Mouse (Mus musculus) olfactory bulb, adult 2 months (tissue): ENCODE results near the gene Hnrnpul2. TPM values are rescaled to one million over a fixed set of nuclear protein-coding genes. Genes with fewer than 3 reads are reported as not detected.

ENCODE experiments used
- H3K27ac ChIP-seq: fragments of 200-500 bp; 2 replicates; pipeline ENCODE4 v1.5.1; 2012; ENCODE audit warnings: low read depth, low read length; ENCODE audit not compliant: insufficient read depth
- H3K4me1 ChIP-seq: fragments of 200-500 bp; 2 replicates; pipeline ENCODE4 v1.6.1; 2012; ENCODE audit warnings: low read length; ENCODE audit not compliant: control insufficient read depth, insufficient read depth
- H3K4me3 ChIP-seq: fragments of 200-500 bp; 2 replicates; pipeline ENCODE4 v1.5.1; 2012; ENCODE audit warnings: mild to moderate bottlenecking, low read depth, low read length, moderate library complexity; ENCODE audit not compliant: insufficient read depth
- CTCF ChIP-seq: fragments of 200-500 bp; IDR thresholded peaks from 2 replicates; pipeline ENCODE4 v1.5.1; 2012; ENCODE audit warnings: low read depth, mild to moderate bottlenecking, low read length, moderate library complexity; ENCODE audit not compliant: insufficient read depth
- POLR2A ChIP-seq: fragments of 200-500 bp; IDR thresholded peaks from 2 replicates; pipeline ENCODE4 v1.6.1; 2012; ENCODE audit warnings: mild to moderate bottlenecking, low read depth, low read length, moderate library complexity; ENCODE audit not compliant: insufficient read depth
- WGBS: fragments of 180-500 bp; shearing (Covaris S2); methylation state at CpG from one replicate; pipeline ENCODE4 v1.1.7; 2018; 5-methylcytosine and 5-hydroxymethylcytosine counted together
- polyA plus RNA-seq: library from polyadenylated mRNA; stranded (reverse); fragments of >200 nt; gene quantifications from 2 replicates; pipeline ENCODE4 v1.2.4, GENCODE M21; 2012; ENCODE audit warnings: low replicate concordance; ENCODE audit not compliant: missing spikeins, insufficient read depth, insufficient read length

Hnrnpul2 gene
- polyA plus RNA-seq, 1 experiment = 194 TPM

GRCm38 (mm10) chr19:8842961-8843360 lies 23.2 kb downstream of the Hnrnpul2 start:
- TF ChIP-seq CTCF (no peak), POLR2A (no peak)
- Histone ChIP-seq H3K27ac (no peak overlapping the region), H3K4me1 (peaks cover 10% of the 10 kb centered on the region), H3K4me3 (no peak overlapping the region)
- WGBS = 90% methylated on average over 6 of the region's 6 CpGs

DNA sequence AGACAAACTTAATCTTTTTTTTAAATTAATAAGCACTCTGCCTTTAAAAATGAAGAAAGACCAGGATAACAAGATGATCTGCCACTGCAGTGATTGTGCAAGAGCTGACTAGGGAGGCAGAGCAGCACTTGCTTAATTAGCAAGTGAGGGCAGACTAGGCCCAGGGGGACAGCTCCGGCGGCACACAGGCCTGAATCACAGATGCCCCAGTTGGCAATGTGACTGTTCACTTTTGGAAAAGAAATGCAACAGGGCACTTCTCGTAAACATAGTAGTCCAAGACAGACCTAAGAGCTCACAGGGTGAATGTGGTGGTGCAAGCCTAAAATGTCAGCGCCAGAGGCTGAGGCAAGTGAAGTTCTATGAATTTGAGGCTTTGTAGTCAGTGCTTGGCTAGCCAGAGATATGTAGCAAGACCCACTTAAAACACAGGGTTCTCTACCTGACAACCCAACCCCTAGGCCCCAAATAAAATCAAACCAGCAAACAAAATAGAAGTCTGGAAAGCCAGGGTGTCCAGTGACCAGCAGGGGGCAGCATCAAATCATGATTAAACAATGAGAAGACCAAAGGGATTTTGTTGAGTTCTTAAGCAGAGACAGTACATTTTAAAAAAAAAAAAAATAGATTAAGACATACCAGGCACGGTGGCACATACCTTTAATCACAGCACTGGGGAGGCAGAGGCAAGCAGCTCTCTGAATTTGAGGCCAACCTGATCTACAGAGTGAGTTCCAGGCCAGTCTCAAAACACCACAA lies 24.7 kb downstream of the Hnrnpul2 start:
- 38% methylated on average over 5 of the region's 5 CpGs for WGBS
- TF ChIP-seq CTCF = no peak
- no peak for TF ChIP-seq POLR2A
- H3K4me3 ChIP-seq = no peak overlapping the region
- H3K27ac ChIP-seq = no peak overlapping the region
- peaks cover 10% of the 10 kb centered on the region for H3K4me1 ChIP-seq

DNA sequence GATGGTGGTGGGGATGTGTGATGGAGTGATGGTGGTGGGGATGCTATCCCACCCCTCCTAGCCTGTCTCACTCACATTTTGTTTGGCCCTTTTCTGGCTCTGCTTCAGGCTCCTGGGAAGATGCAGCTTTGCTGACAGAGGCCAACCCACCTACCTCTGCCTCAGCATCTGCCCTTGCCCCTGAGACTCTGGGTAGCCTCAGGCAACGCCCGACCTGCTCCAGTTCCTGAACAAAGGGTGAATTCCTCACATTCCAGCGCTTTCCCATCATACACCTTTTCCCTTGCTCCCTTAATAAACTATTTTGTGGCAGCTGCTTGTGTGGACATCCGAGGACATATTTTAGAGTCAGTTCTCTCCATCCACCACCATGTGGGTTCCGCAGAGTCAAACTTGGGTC lies 28.5 kb downstream of the Hnrnpul2 start:
- H3K27ac ChIP-seq = no peak overlapping the region
- 85% methylated on average over 5 of the region's 5 CpGs for WGBS
- H3K4me3 ChIP-seq = no peak overlapping the region
- TF ChIP-seq CTCF (no peak), POLR2A (no peak)
- peaks cover 11% of the 10 kb centered on the region for H3K4me1 ChIP-seq

- WGBS = 19% methylated on average over 7 of the region's 7 CpGs
- TF ChIP-seq CTCF (no peak), POLR2A (no peak)
- Histone ChIP-seq H3K4me3 (no peak within 1 kb of the TSS), H3K4me1 (peaks cover 11% of the 10 kb centered on the region), H3K27ac (no peak within 1 kb of the TSS)
Observed at GRCm38 (mm10) chr19:8850402-8850901, 30.6 kb downstream of the Hnrnpul2 start, which contains the start of gene Lrrn4cl. TSS of gene Lrrn4cl (plus strand) at chr19:8850768.

DNA sequence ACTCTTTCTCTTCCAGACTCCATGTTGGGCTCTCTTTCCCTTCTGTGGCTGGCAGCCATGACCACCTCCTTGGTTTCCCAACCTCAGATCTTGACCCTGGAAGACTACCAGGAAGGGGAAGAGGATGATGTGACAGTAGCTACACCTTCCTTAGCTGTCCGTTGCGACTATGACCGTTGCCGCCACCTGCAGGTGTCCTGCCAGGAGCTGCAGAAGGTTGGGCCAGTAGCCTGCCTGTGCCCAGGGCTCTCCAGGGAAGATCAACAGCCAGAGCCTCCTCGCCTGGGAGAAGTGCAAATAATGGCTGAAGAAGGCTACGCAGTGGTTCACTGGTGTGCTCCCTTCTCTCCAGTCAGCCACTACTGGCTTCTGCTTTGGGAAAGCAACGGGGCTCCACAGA lies 31.8 kb downstream of the Hnrnpul2 start:
- TF ChIP-seq POLR2A (no peak), CTCF (no peak)
- H3K4me1 ChIP-seq = peaks cover 11% of the 10 kb centered on the region
- no peak overlapping the region for H3K27ac ChIP-seq
- WGBS = 63% methylated on average over 7 of the region's 7 CpGs
- no peak overlapping the region for H3K4me3 ChIP-seq

GRCm38 (mm10) chr19:8852236-8852928 lies 32.6 kb downstream of the Hnrnpul2 start:
- no peak overlapping the region for H3K4me3 ChIP-seq
- no peak overlapping the region for H3K27ac ChIP-seq
- no peak for TF ChIP-seq CTCF
- no peak for TF ChIP-seq POLR2A
- 59% methylated on average over 10 of the region's 10 CpGs for WGBS
- H3K4me1 ChIP-seq = peaks cover 11% of the 10 kb centered on the region

DNA sequence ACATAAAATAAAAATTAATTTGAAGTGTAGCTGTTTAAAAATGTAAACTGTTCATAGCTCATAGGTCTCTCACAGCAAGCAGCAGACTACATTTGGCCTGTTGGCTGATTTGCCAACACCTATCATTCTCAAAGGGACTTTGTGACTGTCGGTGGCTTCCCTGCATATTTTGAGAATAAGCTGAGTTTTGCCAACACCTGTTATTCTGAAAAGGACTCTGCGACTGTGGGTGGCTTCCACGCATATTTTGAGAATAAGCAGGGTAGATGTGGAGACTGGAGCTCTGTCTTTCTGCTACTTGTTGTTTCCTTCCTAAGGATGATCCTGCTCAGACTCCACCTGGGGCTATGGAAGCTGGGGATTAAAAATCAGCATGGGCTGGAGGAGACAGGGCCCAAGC lies 33.3 kb downstream of the Hnrnpul2 start:
- 80% methylated on average over 3 of the region's 3 CpGs for WGBS
- H3K4me1 ChIP-seq = peaks cover 11% of the 10 kb centered on the region
- no peak overlapping the region for H3K4me3 ChIP-seq
- H3K27ac ChIP-seq = no peak overlapping the region
- TF ChIP-seq CTCF (no peak), POLR2A (no peak)

- no peak overlapping the region for H3K4me3 ChIP-seq
- no peaks in the 10 kb centered on the region for H3K4me1 ChIP-seq
- TF ChIP-seq CTCF = no peak
- no peak for TF ChIP-seq POLR2A
- H3K27ac ChIP-seq = no peak overlapping the region
- WGBS = 39% methylated on average over 4 of the region's 4 CpGs
Observed at GRCm38 (mm10) chr19:8857689-8858088, 37.9 kb downstream of the Hnrnpul2 start.

GRCm38 (mm10) chr19:8859018-8859417 lies 39.2 kb downstream of the Hnrnpul2 start:
- Histone ChIP-seq H3K27ac (no peak overlapping the region), H3K4me3 (no peak overlapping the region), H3K4me1 (no peaks in the 10 kb centered on the region)
- TF ChIP-seq POLR2A = no peak
- TF ChIP-seq CTCF = no peak
- WGBS = 28% methylated on average over 1 of the region's 1 CpGs
